Comparison of ENCODE assay signal across 14 mouse cellular contexts in the genomic region with DNA sequence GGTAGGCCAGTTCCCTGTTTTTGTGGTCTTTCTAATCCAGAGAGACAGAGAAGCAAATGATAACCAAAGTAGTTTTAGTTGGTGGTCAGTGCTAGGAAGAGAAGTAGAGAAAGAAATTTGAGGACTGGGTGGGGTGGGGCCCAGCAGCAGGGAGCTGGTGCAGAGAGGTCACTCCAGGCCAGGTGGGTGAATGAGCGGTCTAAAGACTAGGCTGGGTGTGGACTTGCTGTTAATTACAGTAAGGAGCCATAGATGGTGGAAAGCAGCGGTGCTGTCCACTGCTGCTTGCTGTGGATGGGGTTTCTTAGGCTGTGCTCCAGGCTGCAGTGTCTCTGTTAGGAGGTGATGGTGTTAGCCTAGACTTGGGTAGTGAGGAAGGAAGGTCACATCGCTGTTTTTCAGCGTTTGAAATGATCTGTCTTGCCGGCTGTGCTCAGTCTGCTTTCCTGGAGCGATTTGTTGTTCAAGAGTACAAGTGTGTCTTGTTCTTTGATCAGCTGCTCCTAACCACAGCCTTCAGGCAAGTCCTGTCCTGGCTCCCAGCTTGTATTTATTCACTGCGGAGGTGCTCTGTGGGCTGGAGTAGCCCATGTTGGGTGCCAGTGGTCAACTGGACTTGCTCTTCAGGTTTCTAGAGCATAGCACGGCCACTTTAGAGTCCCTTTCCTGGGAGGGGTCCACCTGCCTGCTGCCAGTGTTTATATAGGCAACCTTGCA.
A peak's percentile ranks its signal among the peaks of the same experiment; 100 is the strongest.
DNase-seq lines count a peak whose midpoint lies in the region; ATAC-seq and TF ChIP-seq lines count a peak whose summit lies in the region.
"Had no signal": no experiment of that assay in that cellular context is flagged by ENCODE, and none has a peak within 500 bp of the region (broad histone marks: within the 10 kb centered on the region; RNA-seq: fewer than 3 reads in every experiment).

No protein-coding gene starts in this region.

- peak overlapping the region; percentile 24; the same call in 1 of the 2 replicates for H3K27ac ChIP-seq in kidney, embryonic 14.5 days (ENCODE audit: low read depth, low read length)
- no peak overlapping the region for H3K27ac ChIP-seq in embryonic facial prominence, embryonic 10.5 days (replicated peaks)
- no peak overlapping the region for H3K27ac ChIP-seq in midbrain, postnatal 0 days (ENCODE audit: low read depth, low read length)
- H3K27ac ChIP-seq: forebrain, embryonic 15.5 days; hindbrain, embryonic 10.5 days; macrophage had no signal

- 0 out of 2 replicates have a peak overlapping the region, but pooled peaks have one; percentile 18 for H3K9ac ChIP-seq in kidney, embryonic 14.5 days (ENCODE audit: low read depth, low read length)
- H3K9ac ChIP-seq in midbrain, postnatal 0 days (replicated peaks; ENCODE audit: low read length, poor library complexity, severe bottlenecking) = no peak overlapping the region
- H3K9ac ChIP-seq: forebrain, embryonic 15.5 days; heart, embryonic 12.5 days had no signal

- H3K4me2 ChIP-seq in kidney, embryonic 14.5 days (replicated peaks; ENCODE audit: low read depth, low read length) = no peak overlapping the region
- no peak overlapping the region for H3K4me2 ChIP-seq in midbrain, postnatal 0 days (ENCODE audit: low read depth, low read length, poor library complexity, severe bottlenecking)
- H3K4me2 ChIP-seq: forebrain, embryonic 15.5 days; heart, embryonic 12.5 days had no signal

- no peaks in the 10 kb centered on the region for H3K36me3 ChIP-seq in kidney, embryonic 14.5 days (ENCODE audit: control insufficient read depth, insufficient read depth, low read length)
- no peaks in the 10 kb centered on the region for H3K36me3 ChIP-seq in embryonic facial prominence, embryonic 10.5 days (replicated peaks)
- H3K36me3 ChIP-seq in midbrain, postnatal 0 days (ENCODE audit: insufficient read depth, low read length) = no peaks in the 10 kb centered on the region
- H3K36me3 ChIP-seq: forebrain, embryonic 15.5 days; heart, embryonic 12.5 days; hindbrain, embryonic 10.5 days had no signal

- no peak for DNase-seq in kidney, adult 8-10 months
- DNase-seq in urinary bladder, postnatal 14 days (ENCODE audit: low spot score) = peak; percentile 47
- no peak for DNase-seq in urinary bladder, postnatal 4 days (ENCODE audit: low spot score in 2 of 2)
- DNase-seq in kidney, postnatal 36 days = peak; percentile 36 to 41
- peak; percentile 31 for DNase-seq in thymus, postnatal 25 days
- no peak for DNase-seq in embryonic facial prominence, embryonic 10.5 days (ENCODE audit: low spot score)
- DNase-seq in midbrain, postnatal 0 days (ENCODE audit: low spot score) = no peak
- DNase-seq: adrenal gland, adult 2 months; cerebellum, adult 9-11 months had no signal

- no peak for ATAC-seq in kidney, embryonic 14.5 days (ENCODE audit: low FRiP score, low TSS enrichment)
- no peak for ATAC-seq in midbrain, postnatal 0 days (ENCODE audit: low FRiP score)
- ATAC-seq: forebrain, embryonic 15.5 days had no signal

- no peak for TF ChIP-seq CTCF in midbrain, postnatal 0 days (IDR thresholded peaks at IDR 0.05)

- WGBS in kidney, embryonic 14.5 days = 57% methylated on average over 8 of the region's 8 CpGs
- 65% methylated on average over 8 of the region's 8 CpGs for WGBS in embryonic facial prominence, embryonic 10.5 days
- WGBS in midbrain, postnatal 0 days = 80% methylated on average over 8 of the region's 8 CpGs

- H3K4me3 ChIP-seq in kidney, embryonic 14.5 days (ENCODE audit: low read length) = no peak overlapping the region
- H3K4me3 ChIP-seq in embryonic facial prominence, embryonic 10.5 days = no peak overlapping the region
- no peak overlapping the region for H3K4me3 ChIP-seq in midbrain, postnatal 0 days (ENCODE audit: low read depth, low read length)
- H3K4me3 ChIP-seq: forebrain, embryonic 15.5 days; heart, embryonic 12.5 days; hindbrain, embryonic 10.5 days had no signal

- H3K4me1 ChIP-seq in kidney, embryonic 14.5 days (ENCODE audit: control insufficient read depth, insufficient read depth, low read length) = peaks cover 34% of the 10 kb centered on the region
- H3K4me1 ChIP-seq in embryonic facial prominence, embryonic 10.5 days = peaks cover 42% of the 10 kb centered on the region
- no peaks in the 10 kb centered on the region for H3K4me1 ChIP-seq in midbrain, postnatal 0 days (ENCODE audit: insufficient read depth, low read length)

- H3K9me3 ChIP-seq in kidney, embryonic 14.5 days (ENCODE audit: control insufficient read depth, low read length) = no peaks in the 10 kb centered on the region
- H3K9me3 ChIP-seq in embryonic facial prominence, embryonic 10.5 days = no peaks in the 10 kb centered on the region
- H3K9me3 ChIP-seq in midbrain, postnatal 0 days (ENCODE audit: low read length) = no peaks in the 10 kb centered on the region
- H3K9me3 ChIP-seq: forebrain, embryonic 15.5 days; heart, embryonic 12.5 days; hindbrain, embryonic 10.5 days had no signal

- H3K27me3 ChIP-seq in kidney, embryonic 14.5 days (ENCODE audit: control insufficient read depth, insufficient read depth, low read length) = no peaks in the 10 kb centered on the region
- H3K27me3 ChIP-seq in embryonic facial prominence, embryonic 10.5 days (replicated peaks; ENCODE audit: low read depth, poor library complexity, severe bottlenecking) = no peaks in the 10 kb centered on the region
- H3K27me3 ChIP-seq in midbrain, postnatal 0 days (ENCODE audit: insufficient read depth, low read length) = no peaks in the 10 kb centered on the region
- H3K27me3 ChIP-seq: forebrain, embryonic 15.5 days; heart, embryonic 12.5 days had no signal

Comparison
In these comparisons a context has a peak if more than half of its experiments do, and no peak if none do; other contexts are left out.
1. DNase-seq: peak in urinary bladder, postnatal 14 days (single experiment), kidney, postnatal 36 days (2 of 2) and thymus, postnatal 25 days (single experiment); none in kidney, adult 8-10 months (0 of 2), urinary bladder, postnatal 4 days (0 of 2), embryonic facial prominence, embryonic 10.5 days (single experiment) and midbrain, postnatal 0 days (single experiment).